In genomic region chr11:20656711-20657057, GRCm38 (mm10) we compare ENCODE assay signal across 8 mouse cellular contexts.
A peak's percentile ranks its signal among the peaks of the same experiment; 100 is the strongest.
DNase-seq lines count a peak whose midpoint lies in the region; ATAC-seq and TF ChIP-seq lines count a peak whose summit lies in the region.

No protein-coding gene starts in this region.

- no peaks in the 10 kb centered on the region for H3K9me3 ChIP-seq in kidney, embryonic 16.5 days (ENCODE audit: low read length)
- no peaks in the 10 kb centered on the region for H3K9me3 ChIP-seq in hindbrain, embryonic 13.5 days
- H3K9me3 ChIP-seq in midbrain, embryonic 12.5 days = no peaks in the 10 kb centered on the region

- no peak for TF ChIP-seq CTCF in kidney, adult 2 months (conservative IDR thresholded peaks at IDR 0.05; ENCODE audit: insufficient read depth, insufficient read length, low read depth, low read length)

- H3K4me2 ChIP-seq in kidney, embryonic 16.5 days (replicated peaks; ENCODE audit: low read depth, low read length) = peak overlapping the region; percentile 14; the same call in 1 of the 2 replicates
- H3K4me2 ChIP-seq in hindbrain, embryonic 13.5 days = peak overlapping the region; percentile 38
- peak overlapping the region; percentile 49 for H3K4me2 ChIP-seq in midbrain, embryonic 12.5 days (replicated peaks)

- no peak for ATAC-seq in kidney, embryonic 16.5 days (ENCODE audit: low FRiP score, low TSS enrichment)
- peak; percentile 18; the same call in 1 of the 2 replicates for ATAC-seq in hindbrain, embryonic 13.5 days (ENCODE audit: low FRiP score)
- ATAC-seq in midbrain, embryonic 12.5 days (ENCODE audit: low FRiP score, low read depth) = peak; percentile 28
- ATAC-seq in cerebellum, adult (ENCODE audit: insufficient number of reproducible peaks, low FRiP score, low TSS enrichment) = no peak

- no peak overlapping the region for H3K27ac ChIP-seq in kidney, embryonic 16.5 days (ENCODE audit: low read length)
- H3K27ac ChIP-seq in kidney, adult 2 months (ENCODE audit: insufficient read depth, low read depth, low read length) = no peak overlapping the region
- H3K27ac ChIP-seq in hindbrain, embryonic 13.5 days = peak overlapping the region; percentile 88
- peak overlapping the region; percentile 97 for H3K27ac ChIP-seq in midbrain, embryonic 12.5 days (replicated peaks)

- no peaks in the 10 kb centered on the region; the same call in 1 of the 2 replicates for H3K36me3 ChIP-seq in kidney, embryonic 16.5 days (ENCODE audit: insufficient read depth, low read length)
- no peaks in the 10 kb centered on the region for H3K36me3 ChIP-seq in kidney, adult 2 months (ENCODE audit: control insufficient read depth, insufficient read depth, low read length)
- H3K36me3 ChIP-seq in hindbrain, embryonic 13.5 days = no peaks in the 10 kb centered on the region
- no peaks in the 10 kb centered on the region for H3K36me3 ChIP-seq in midbrain, embryonic 12.5 days

- peaks cover 21% of the 10 kb centered on the region for H3K4me1 ChIP-seq in kidney, embryonic 16.5 days (ENCODE audit: insufficient read depth, low read length)
- H3K4me1 ChIP-seq in kidney, adult 2 months (ENCODE audit: control insufficient read depth, insufficient read depth, low read length) = no peaks in the 10 kb centered on the region
- H3K4me1 ChIP-seq in hindbrain, embryonic 13.5 days (replicated peaks) = peaks cover 50% of the 10 kb centered on the region
- peaks cover 43% of the 10 kb centered on the region for H3K4me1 ChIP-seq in midbrain, embryonic 12.5 days

- 43% methylated on average over 10 of the region's 10 CpGs for WGBS in kidney, embryonic 16.5 days
- WGBS in kidney, adult 2 months = 78% methylated on average over 10 of the region's 10 CpGs
- 10% methylated on average over 10 of the region's 10 CpGs for WGBS in hindbrain, embryonic 13.5 days
- 6% methylated on average over 10 of the region's 10 CpGs for WGBS in midbrain, embryonic 12.5 days

- DNase-seq in kidney, adult 2 months = no peak
- DNase-seq in embryo, embryonic 11 days = peak; percentile 54
- DNase-seq in cerebellum, adult 18-20 months = no peak
- no peak for DNase-seq in adrenal gland, adult 8-10 months

- H3K4me3 ChIP-seq in kidney, embryonic 16.5 days (ENCODE audit: low read length) = no peak overlapping the region
- H3K4me3 ChIP-seq in kidney, adult 2 months (ENCODE audit: insufficient read depth, low read depth, low read length) = no peak overlapping the region
- 0 out of 2 replicates have a peak overlapping the region, but pooled peaks have one; percentile 10 for H3K4me3 ChIP-seq in hindbrain, embryonic 13.5 days
- H3K4me3 ChIP-seq in midbrain, embryonic 12.5 days = peak overlapping the region; percentile 26

- 0 out of 2 replicates have a peak overlapping the region, but pooled peaks have one; percentile 13 for H3K9ac ChIP-seq in kidney, embryonic 16.5 days (replicated peaks; ENCODE audit: low read length)
- peak overlapping the region; percentile 52 for H3K9ac ChIP-seq in hindbrain, embryonic 13.5 days
- peak overlapping the region; percentile 53 for H3K9ac ChIP-seq in midbrain, embryonic 12.5 days (replicated peaks)

- H3K27me3 ChIP-seq in kidney, embryonic 16.5 days (ENCODE audit: insufficient read depth, low read length) = no peaks in the 10 kb centered on the region
- no peaks in the 10 kb centered on the region for H3K27me3 ChIP-seq in kidney, adult 2 months (replicated peaks; ENCODE audit: control insufficient read depth, insufficient read depth, low read length)
- no peaks in the 10 kb centered on the region for H3K27me3 ChIP-seq in hindbrain, embryonic 13.5 days
- H3K27me3 ChIP-seq in midbrain, embryonic 12.5 days = no peaks in the 10 kb centered on the region

- TF ChIP-seq POLR2A in kidney, adult 2 months (IDR thresholded peaks at IDR 0.05; ENCODE audit: low read depth, low read length) = no peak

Comparison
In these comparisons a context has a peak if more than half of its experiments do, and no peak if none do; other contexts are left out.
1. ATAC-seq: peak in hindbrain, embryonic 13.5 days (single experiment) and midbrain, embryonic 12.5 days (single experiment); none in kidney, embryonic 16.5 days (single experiment) and cerebellum, adult (single experiment).
2. H3K27ac ChIP-seq: peak in hindbrain, embryonic 13.5 days (single experiment) and midbrain, embryonic 12.5 days (single experiment); none in kidney, embryonic 16.5 days (single experiment) and kidney, adult 2 months (single experiment).
3. H3K4me3 ChIP-seq: peak in hindbrain, embryonic 13.5 days (single experiment) and midbrain, embryonic 12.5 days (single experiment); none in kidney, embryonic 16.5 days (single experiment) and kidney, adult 2 months (single experiment).
4. Peak in every context shown above with its lines, with median percentiles within 50 percentile points of each other: H3K4me2 ChIP-seq and H3K9ac ChIP-seq.